Mouse (Mus musculus): Measurements from ENCODE around the gene Prg3. TPM values are rescaled to one million over a fixed set of nuclear protein-coding genes. Genes with fewer than 3 reads are reported as not detected.

The Prg3 gene
- not detected for total RNA-seq (2022)

GRCm38 (mm10) chr2:84987930-84988329 lies at the start of gene Prg3:
Gene Prg3 (plus strand): TSS chr2:84988215.
- no peak for DNase-seq (ENCODE audit: low spot score in 2 of 2)

GRCm38 (mm10) chr2:84938249-84938946 lies 49.6 kb upstream of the Prg3 start:
- no peak for DNase-seq (ENCODE audit: low spot score in 2 of 2)

- DNase-seq (ENCODE audit: low spot score in 2 of 2) = no peak
Observed at GRCm38 (mm10) chr2:84939306-84939705, 48.7 kb upstream of the Prg3 start.

- DNase-seq (ENCODE audit: low spot score in 2 of 2) = no peak
Observed at GRCm38 (mm10) chr2:84939711-84940110, 48.3 kb upstream of the Prg3 start.

- DNase-seq (ENCODE audit: low spot score in 2 of 2) = no peak
Observed at GRCm38 (mm10) chr2:84941332-84941731, 46.7 kb upstream of the Prg3 start.

GRCm38 (mm10) chr2:84941795-84942194 lies 46.2 kb upstream of the Prg3 start:
- DNase-seq (ENCODE audit: low spot score in 2 of 2) = no peak

GRCm38 (mm10) chr2:84947154-84947771 lies 40.8 kb upstream of the Prg3 start:
- DNase-seq (ENCODE audit: low spot score in 2 of 2) = no peak

GRCm38 (mm10) chr2:84948252-84948651 lies 39.8 kb upstream of the Prg3 start:
- DNase-seq (ENCODE audit: low spot score in 2 of 2) = no peak

- no peak for DNase-seq (ENCODE audit: low spot score in 2 of 2)
Observed at GRCm38 (mm10) chr2:84948721-84949120, 39.3 kb upstream of the Prg3 start.

GRCm38 (mm10) chr2:84951027-84951426 lies 37.0 kb upstream of the Prg3 start:
- no peak for DNase-seq (ENCODE audit: low spot score in 2 of 2)

GRCm38 (mm10) chr2:84952251-84952650 lies 35.8 kb upstream of the Prg3 start:
- no peak for DNase-seq (ENCODE audit: low spot score in 2 of 2)

- DNase-seq (ENCODE audit: low spot score in 2 of 2) = no peak
Observed at GRCm38 (mm10) chr2:84952693-84953092, 35.3 kb upstream of the Prg3 start.

GRCm38 (mm10) chr2:84955435-84955834 lies 32.6 kb upstream of the Prg3 start:
- no peak for DNase-seq (ENCODE audit: low spot score in 2 of 2)

- no peak for DNase-seq (ENCODE audit: low spot score in 2 of 2)
Observed at GRCm38 (mm10) chr2:84956274-84956673, 31.7 kb upstream of the Prg3 start.

GRCm38 (mm10) chr2:84958588-84959264 lies 29.3 kb upstream of the Prg3 start:
- no peak for DNase-seq (ENCODE audit: low spot score in 2 of 2)

- peak; percentile 21 to 48 for DNase-seq (ENCODE audit: low spot score in 2 of 2)
Observed at GRCm38 (mm10) chr2:84961300-84961699, 26.7 kb upstream of the Prg3 start.

- DNase-seq (ENCODE audit: low spot score in 2 of 2) = no peak
Observed at GRCm38 (mm10) chr2:84961901-84962300, 26.1 kb upstream of the Prg3 start.

GRCm38 (mm10) chr2:84962906-84963507 lies 25.0 kb upstream of the Prg3 start:
- DNase-seq (ENCODE audit: low spot score in 2 of 2) = no peak

GRCm38 (mm10) chr2:84964111-84964801 lies 23.8 kb upstream of the Prg3 start:
- no peak for DNase-seq (ENCODE audit: low spot score in 2 of 2)

GRCm38 (mm10) chr2:84967318-84967991 lies 20.6 kb upstream of the Prg3 start:
- no peak for DNase-seq (ENCODE audit: low spot score in 2 of 2)

- DNase-seq (ENCODE audit: low spot score in 2 of 2) = no peak
Observed at GRCm38 (mm10) chr2:84975580-84975979, 12.4 kb upstream of the Prg3 start.

Data from gastrocnemius, adult 8-10 months (tissue).